Mouse (Mus musculus): ENCODE results near the gene Gm11084.

Gene Gm11084

DNA sequence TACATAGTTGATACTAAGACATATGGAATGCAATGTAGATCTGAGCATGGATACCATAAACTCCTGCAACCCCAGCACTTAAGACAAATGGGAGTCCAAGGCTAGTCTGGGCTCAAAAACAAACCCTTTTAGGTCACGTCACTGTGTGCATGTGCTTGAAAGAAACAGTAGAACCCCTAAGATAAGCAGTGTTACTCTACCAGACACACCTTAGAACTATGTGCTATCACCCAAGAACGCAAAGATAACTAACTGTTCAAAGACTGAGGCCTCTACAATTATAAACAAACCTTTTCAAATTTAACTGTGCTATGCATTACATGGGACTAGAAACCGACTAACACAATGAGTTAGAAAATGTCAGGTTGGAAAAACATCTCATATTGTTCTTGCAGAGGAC lies 33.5 kb downstream of the Gm11084 start:
- no peak for DNase-seq (ENCODE audit: low spot score in 2 of 2)

DNA sequence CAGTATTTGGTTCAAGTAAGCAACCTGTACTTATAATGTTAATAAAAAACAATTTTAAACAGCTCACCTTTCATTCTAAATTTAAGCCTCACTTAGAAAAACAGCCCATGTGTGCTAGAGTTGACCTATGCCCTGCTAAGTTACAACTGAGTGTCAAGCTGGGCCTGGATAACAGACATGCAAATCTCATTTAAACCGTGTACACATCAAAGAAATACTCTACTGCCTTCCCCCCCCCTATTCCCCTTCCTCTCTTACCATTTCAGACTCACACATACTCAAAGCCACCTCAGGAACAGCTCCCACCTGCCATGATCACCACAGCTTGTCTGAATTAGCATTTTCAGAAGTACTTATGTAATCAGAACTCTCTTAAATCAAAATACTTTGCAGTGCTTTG lies 50.6 kb downstream of the Gm11084 start:
- DNase-seq (ENCODE audit: low spot score in 2 of 2), result no peak

DNA sequence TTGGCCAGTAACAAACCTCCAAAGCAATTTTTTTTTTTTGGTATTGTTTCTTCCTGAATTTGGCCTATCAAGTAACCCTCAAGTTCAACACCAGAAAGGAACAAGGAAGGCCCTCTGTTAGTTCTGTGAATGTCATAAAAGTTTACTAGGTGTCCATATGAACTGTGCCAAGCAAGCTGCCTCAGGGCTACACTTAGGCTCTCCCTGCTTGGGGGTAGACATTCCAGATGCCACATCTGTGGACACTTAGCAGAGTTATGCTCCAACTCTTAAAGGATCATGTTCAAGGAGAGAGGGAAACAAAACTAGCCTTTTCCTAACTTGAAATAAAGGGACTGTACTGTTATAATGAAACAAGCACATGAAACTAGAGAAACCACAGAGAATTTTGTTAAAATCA lies 54.3 kb downstream of the Gm11084 start:
- no peak for DNase-seq (ENCODE audit: low spot score in 2 of 2)

- DNase-seq (ENCODE audit: low spot score in 2 of 2), result no peak
Observed at GRCm38 (mm10) chr2:72924981-72925380, 61.5 kb downstream of the Gm11084 start.
